Mouse (Mus musculus) B cell, adult 2 months (primary cell): ENCODE results near the gene 4930407I10Rik.

Source experiments
- DNase-seq, 2 experiments: peaks; one replicate each; pipeline ENCODE4 v3.0.0; 2022

The 4930407I10Rik gene

DNA sequence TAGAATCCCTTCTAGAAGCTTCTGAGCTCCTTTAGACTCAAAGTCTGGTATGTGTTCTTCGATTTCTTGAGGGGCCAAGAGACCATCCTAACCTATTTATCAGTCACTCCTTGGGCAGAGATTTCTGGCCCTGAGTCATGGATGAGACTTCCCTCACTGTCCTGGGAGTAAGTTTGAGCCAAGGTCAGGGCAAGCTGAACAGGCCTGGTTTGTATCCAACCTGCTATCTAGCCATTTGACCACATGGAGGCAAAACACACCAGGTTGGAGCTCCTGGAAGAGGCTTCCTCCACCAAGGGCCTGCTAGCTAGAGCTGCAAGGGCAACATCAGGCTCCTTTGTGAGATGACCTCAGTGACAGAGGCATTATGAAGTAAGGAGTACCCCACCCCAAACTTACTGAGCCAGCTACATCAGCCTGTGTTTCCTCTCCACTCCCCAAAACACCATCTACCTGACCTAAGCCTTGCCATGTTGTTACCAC lies at the start of gene 4930407I10Rik:
TSS of gene 4930407I10Rik (plus strand) at position 433 of the 483 bp plus-strand sequence.
- no peak for DNase-seq

- no peak for DNase-seq
These were observed 47.0 kb upstream of the 4930407I10Rik start for GRCm38 (mm10) chr15:82011947-82012346.

- DNase-seq = no peak
These were observed 44.1 kb upstream of the 4930407I10Rik start for GRCm38 (mm10) chr15:82014745-82015391.

- DNase-seq = peak in 1 of 2 experiments; percentile 8
These were observed 43.4 kb upstream of the 4930407I10Rik start for GRCm38 (mm10) chr15:82015392-82016100.

- DNase-seq = peak; percentile 99 to 100
These were observed 42.7 kb upstream of the 4930407I10Rik start for GRCm38 (mm10) chr15:82016101-82016808.

GRCm38 (mm10) chr15:82016830-82017229 lies 42.1 kb upstream of the 4930407I10Rik start:
- no peak for DNase-seq

DNA sequence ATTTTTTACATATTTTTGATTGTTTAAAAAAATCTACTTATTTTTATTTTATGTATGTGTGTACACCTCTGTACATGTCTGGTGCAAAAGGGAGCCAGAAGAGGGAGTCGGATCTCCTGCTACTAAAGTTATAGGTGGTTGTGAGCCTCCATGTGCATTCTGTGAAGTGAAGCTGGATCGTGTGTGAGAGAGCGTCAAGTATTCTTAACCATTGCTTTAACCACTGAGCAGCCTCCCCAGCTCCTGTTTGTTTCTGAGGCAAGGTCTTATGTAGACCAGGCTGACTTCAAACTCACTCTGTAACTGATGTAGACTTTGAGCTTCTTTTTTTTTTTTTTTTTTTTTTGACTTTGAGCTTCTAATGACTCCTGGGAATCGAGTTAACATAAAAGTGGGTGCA lies 41.5 kb upstream of the 4930407I10Rik start:
- DNase-seq = no peak

DNA sequence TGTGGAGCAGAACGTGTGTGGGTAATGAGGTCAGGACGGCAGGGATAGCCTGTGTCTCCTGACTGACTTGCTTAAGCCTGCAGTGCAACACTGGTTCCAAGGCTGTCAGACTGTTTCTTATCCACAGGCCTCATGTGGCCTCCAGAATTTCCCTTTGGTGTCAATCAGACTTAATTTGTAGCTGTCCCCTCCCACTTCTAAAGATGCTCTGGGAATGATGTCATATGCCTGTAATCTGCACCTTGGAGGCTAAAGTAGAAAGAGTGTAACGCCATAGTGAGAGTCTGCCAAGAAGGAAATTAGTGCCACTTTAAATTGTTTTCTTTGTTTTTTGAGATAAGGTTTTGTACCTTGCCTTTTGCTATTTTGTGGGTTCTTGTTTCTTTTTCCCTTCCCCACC lies 39.7 kb upstream of the 4930407I10Rik start:
- DNase-seq = no peak

GRCm38 (mm10) chr15:82022535-82023088 lies 36.3 kb upstream of the 4930407I10Rik start:
- DNase-seq = no peak

DNA sequence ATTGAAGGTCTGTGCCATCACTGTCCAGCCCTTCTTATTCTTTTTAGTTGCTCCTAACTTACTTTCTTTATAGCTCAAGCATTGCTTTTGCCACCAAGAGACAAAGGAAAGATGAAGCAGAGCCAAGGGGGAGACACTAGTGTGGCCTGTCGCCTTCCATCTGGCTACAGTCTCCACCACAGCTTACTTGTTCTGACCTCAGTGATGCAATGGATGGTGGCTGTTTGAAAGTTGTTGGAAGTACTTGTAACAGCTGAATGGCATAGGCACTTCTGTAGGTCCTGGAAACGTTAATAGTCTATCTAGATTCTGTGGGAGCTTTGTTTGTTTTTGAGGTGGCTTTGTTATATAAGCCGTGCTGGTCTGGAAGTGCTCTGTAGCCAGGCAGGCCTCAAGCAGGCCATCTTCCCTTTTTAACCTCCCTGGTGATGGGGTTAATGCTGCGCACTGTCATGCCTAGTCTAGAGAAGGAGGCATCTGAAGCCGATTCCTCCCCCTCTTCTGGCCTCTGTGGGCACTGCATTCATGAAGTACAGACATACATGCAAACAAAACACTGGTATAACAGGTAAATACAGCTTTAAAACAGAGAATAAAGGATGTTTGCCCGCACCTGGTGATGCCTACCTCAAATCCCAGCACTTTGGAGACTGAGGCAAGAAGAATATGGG lies 34.9 kb upstream of the 4930407I10Rik start:
- no peak for DNase-seq

DNA sequence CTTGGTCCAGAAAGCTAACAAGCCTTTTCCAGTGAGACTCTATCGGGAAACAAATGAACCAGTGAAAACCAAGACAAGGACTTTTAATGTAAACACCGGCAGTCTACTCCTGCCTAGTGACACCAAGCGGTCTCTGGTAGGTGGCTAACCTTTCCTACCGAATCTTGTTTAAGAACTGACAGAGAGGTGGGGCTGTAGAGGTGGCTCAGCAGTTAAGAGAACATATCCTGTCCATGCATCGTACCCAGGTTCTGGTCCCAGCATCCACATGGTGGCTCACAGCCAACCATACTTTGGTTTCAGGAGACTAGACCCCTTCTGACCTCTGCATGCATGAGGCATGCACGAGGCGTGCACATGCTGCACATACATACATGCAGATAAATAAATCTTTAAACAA lies 31.7 kb upstream of the 4930407I10Rik start:
- DNase-seq = no peak

GRCm38 (mm10) chr15:82027726-82028125 lies 31.2 kb upstream of the 4930407I10Rik start:
- DNase-seq = peak in 1 of 2 experiments; percentile 17

DNA sequence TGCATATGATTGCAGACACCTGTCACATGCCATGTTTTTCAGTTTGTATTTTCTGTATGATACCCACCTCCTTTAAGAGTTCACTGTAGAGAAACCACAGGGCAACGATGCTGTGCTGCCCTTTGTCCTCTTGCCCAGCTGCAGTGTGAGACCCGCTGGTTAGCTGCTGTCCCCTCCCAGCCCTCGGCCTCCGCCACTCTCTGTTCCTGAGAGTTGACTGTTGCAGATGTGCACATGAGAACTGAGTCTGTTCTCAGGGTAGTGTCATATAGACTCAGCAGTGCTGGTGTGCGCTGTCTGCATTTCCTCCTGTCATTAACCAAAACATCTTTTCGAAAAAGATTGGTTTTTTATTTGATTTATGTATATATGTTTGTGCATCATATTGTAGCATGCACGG lies 26.6 kb upstream of the 4930407I10Rik start:
- DNase-seq = no peak

- DNase-seq = no peak
These were observed 25.2 kb upstream of the 4930407I10Rik start, which contains the start of gene Desi1 for GRCm38 (mm10) chr15:82033762-82034161. Desi1 (minus strand) TSS chr15:82033862.

DNA sequence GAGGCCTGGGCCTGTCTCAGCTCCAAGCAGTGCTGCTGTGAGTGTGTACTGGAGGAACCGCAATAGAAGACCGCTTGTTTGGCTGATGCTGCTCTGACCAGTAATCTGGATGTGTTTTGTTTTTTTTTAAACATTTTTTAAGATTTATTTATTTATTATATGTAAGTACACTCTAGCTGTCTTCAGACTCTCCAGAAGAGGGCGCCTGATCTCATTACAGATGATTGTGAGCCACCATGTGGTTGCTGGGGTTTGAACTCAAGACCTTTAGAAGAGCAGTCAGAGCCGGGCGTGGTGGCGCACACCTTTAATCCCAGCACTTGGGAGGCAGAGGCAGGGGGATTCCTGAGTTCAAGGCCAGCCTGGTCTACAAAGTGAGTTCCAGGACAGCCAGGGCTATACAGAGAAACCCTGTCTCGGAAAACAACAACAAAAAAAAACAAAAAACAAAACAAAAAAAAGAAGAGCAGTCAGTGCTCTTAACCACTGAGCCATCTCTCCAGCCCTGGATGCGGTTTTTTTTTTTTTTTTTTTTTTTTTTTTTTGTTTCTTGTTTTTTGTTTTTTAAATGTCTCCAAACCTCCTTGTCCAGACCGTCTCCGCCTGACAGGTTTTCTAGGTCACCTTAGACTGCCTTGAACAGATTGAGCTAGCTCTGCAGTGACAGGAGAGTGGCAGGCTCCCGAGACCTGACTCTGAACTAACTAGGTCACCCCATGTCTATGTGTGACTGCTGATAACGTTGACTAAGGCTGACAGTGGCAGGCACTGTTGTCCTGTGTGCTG lies 22.9 kb upstream of the 4930407I10Rik start:
- peak; percentile 65 to 70 for DNase-seq

DNA sequence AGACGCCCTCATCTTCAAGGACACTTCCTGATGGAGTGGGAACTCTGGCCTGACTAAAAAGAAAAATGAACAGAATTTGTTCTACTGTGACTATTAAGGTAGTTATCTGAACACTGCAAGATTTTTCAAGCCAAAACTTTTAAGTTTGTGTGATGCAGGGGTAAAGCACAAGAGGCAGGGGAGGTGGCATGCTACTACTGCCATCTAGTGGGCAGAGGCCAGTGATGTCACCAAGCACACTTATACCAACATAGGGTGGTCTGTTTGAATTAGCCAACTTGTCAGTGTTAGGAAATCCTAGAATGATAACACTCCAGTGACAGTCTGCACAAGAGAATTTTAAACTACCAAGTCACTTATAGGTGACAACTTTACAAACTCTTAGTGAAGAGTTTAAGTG lies 18.3 kb upstream of the 4930407I10Rik start:
- peak; percentile 69 to 72 for DNase-seq

- DNase-seq = peak; percentile 41 to 54
These were observed 14.7 kb upstream of the 4930407I10Rik start for GRCm38 (mm10) chr15:82044166-82044784.

GRCm38 (mm10) chr15:82046246-82046891 lies 12.6 kb upstream of the 4930407I10Rik start:
- DNase-seq = no peak

DNA sequence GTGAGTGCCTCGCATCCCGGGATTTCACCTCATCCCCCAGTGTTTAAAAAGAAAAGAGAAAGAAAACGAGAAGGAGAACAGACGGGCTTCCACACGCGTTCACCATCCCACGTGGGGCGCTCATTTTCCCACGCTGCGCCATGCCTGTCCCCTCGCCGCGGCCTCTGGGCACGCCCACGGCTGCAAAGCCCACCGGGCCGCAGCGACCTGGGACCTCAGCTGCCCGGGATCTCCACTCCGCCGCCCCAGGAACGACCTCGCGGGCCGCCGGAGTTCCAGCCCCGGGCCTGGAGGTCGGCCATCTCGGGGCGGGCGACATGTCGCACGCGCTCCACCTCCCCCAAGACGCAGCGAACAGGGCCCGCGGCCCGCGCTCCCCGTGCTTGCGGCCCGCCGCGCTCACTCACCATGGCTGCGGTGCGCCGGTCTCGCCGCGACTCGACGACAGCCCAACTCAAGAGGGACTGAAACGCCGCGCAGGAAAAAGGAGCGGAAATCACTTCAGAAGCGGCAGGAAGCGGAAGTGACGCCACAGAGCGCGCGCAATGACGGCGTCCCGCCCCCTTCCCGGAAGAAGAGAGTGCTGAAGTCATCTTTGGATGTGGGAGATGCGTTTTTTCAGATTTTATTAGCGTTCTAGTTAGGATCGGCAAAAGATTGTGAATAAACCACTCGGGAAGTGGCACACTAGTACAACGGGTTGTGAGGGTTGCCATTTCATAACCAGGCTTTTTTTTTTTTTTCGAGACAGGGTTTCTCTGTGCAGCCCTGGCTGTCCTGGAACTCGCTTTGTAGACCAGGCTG lies 11.7 kb upstream of the 4930407I10Rik start, which contains the start of gene Snu13:
TSS of gene Snu13 (minus strand) at position 519 of the 804 bp plus-strand sequence.
- DNase-seq = peak; percentile 95

DNA sequence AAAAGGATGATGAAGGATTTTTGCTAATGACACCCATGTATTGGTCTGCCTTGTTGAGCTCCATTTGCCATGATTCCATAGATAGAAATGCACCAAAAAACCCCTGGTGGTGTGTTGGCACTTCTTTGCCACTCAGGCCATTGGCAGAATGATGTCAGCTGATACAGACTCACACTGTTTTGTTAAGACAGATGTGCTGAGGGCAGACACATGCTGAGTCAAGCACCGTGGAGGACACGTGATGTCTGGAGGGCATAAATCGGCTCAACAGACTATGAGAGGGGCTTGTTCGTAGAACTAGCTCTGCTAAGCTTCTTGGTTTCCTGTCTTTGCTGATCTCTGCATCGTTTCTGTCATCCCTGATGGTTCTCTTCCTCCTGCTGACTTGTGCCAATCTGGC lies 6.4 kb upstream of the 4930407I10Rik start:
- no peak for DNase-seq
